Mouse (Mus musculus) liver, embryonic 12.5 days (tissue): ENCODE data around the gene Gm36210. TPM values are rescaled to one million over a fixed set of nuclear protein-coding genes. Genes with fewer than 3 reads are reported as not detected.
"Not testable (repeated sequence)": the region's sequence is repeated elsewhere in the genome, so short reads cannot be mapped to it uniquely, and the experiment has no call there.

Experiments
- ATAC-seq: fragments of 200-750 bp; cut with Nextera tagmentation; 2 replicates; pipeline ENCODE4 v1.8.0; 2017; ENCODE audit warnings: moderate number of reproducible peaks, mild to moderate bottlenecking, moderate library complexity
- H3K27ac ChIP-seq: fragments of 300-500 bp; sonication (generic); 2 replicates; pipeline ENCODE4 v1.5.1; 2016; ENCODE audit warnings: mild to moderate bottlenecking
- H3K27me3 ChIP-seq: fragments of 300-500 bp; sonication (generic); replicated peaks from 2 replicates; pipeline ENCODE4 v1.6.1; 2016; ENCODE audit warnings: mild to moderate bottlenecking, moderate library complexity
- H3K36me3 ChIP-seq: fragments of 300-500 bp; sonication (generic); 2 replicates; pipeline ENCODE4 v1.6.1; 2016; ENCODE audit warnings: mild to moderate bottlenecking, moderate library complexity
- H3K4me1 ChIP-seq: fragments of 300-500 bp; sonication (generic); 2 replicates; pipeline ENCODE4 v1.6.1; 2016
- H3K4me2 ChIP-seq: fragments of 300-500 bp; sonication (generic); 2 replicates; pipeline ENCODE4 v1.6.1; 2016; ENCODE audit warnings: mild to moderate bottlenecking, moderate library complexity
- H3K4me3 ChIP-seq: fragments of 300-500 bp; sonication (generic); 2 replicates; pipeline ENCODE4 v1.5.1; 2016; ENCODE audit warnings: mild to moderate bottlenecking, moderate library complexity
- H3K9ac ChIP-seq: fragments of 300-500 bp; sonication (generic); 2 replicates; pipeline ENCODE4 v1.6.1; 2016; ENCODE audit warnings: mild to moderate bottlenecking, moderate library complexity
- H3K9me3 ChIP-seq: fragments of 300-500 bp; sonication (generic); replicated peaks from 2 replicates; pipeline ENCODE4 v1.6.1; 2016; ENCODE audit warnings: mild to moderate bottlenecking, moderate library complexity
- WGBS: fragments of 180-500 bp; shearing (Covaris S2); methylation state at CpG from one replicate; pipeline ENCODE4 v1.1.7; 2016; ENCODE audit not compliant: insufficient replicate concordance; 5-methylcytosine and 5-hydroxymethylcytosine counted together
- polyA plus RNA-seq: library from polyadenylated mRNA; unstranded; fragments of >200 nt; fragmentation: Nextera tagmentation; extraction: Ambion mirVana; gene quantifications from 2 replicates; pipeline ENCODE4 v1.2.1, GENCODE M21; 2016

Gene Gm36210
- polyA plus RNA-seq, 1 experiment from 2014 or later: not detected

DNA sequence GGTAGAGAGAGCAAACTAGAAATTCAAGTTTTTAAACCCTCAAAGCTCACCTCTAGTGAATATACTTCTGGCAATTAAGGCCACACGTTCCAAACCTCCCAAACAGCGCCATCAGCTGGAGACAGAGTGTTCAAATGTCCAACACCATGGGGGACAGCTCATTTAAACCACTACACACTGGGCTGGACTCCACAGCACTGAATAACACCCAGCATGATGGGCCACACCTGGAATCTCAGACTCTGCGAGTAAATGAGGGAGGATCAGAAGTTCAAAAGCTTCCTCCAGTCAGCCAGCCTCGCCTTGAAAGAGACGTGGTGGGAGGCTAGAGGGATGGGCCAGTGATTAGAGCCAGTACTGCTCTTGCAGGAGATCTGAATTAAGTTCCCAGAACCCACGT is 36.2 kb downstream of the Gm36210 start, which contains the start of gene Isoc2b:
Gene Isoc2b, minus strand, starts transcription at position 126 of the 400 bp plus-strand sequence.
- no peak for ATAC-seq
- no peaks in the 10 kb centered on the region for H3K36me3 ChIP-seq
- H3K27me3 ChIP-seq: 0 out of 2 replicates have a peak, but pooled peaks cover 4% of the 10 kb centered on the region
- H3K4me3 ChIP-seq: no peak within 1 kb of the TSS
- 47% methylated on average over 6 of the region's 6 CpGs for WGBS
- no peak within 1 kb of the TSS for H3K9ac ChIP-seq
- H3K9me3 ChIP-seq: no peaks in the 10 kb centered on the region
- H3K4me1 ChIP-seq: peaks cover 23% of the 10 kb centered on the region
- no peak within 1 kb of the TSS for H3K27ac ChIP-seq
- no peak within 1 kb of the TSS for H3K4me2 ChIP-seq

DNA sequence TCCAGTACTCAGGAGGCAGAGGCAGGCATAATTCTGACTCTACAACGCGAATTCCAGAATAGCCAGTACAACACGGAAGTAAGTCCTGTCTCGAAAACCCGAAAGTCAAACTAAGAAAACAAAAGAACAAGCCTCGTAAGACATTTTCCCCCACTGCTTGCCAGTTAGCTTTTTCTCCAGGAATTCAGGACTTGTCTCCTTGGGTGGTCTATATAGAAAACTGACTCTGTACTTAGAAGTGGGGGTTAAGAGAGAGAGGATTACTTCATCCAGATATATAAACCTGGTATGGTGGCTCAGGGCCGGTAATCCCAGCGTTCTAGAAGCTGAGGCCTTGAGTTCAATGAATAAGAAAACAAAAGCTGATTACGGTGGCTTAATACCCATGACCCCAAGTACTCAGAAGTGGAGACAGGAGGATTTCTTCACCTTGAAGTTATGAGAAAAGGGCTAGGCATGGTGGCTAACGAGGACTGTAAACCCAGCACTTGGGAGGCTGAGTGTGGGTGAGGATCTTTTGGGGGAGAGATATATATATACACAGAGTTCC is 39.6 kb downstream of the Gm36210 start:
- Histone ChIP-seq H3K4me3 (peak overlapping the region; percentile 68), H3K9ac (peak overlapping the region; percentile 79), H3K27me3 (peaks cover 4% of the 10 kb centered on the region; the same call in 1 of the 2 replicates), H3K36me3 (no peaks in the 10 kb centered on the region), H3K4me1 (peaks cover 23% of the 10 kb centered on the region), H3K27ac (peak overlapping the region; percentile 66), H3K9me3 (no peaks in the 10 kb centered on the region), H3K4me2 (peak overlapping the region; percentile 81)
- no peak for ATAC-seq
- 44% methylated on average over 10 of the region's 10 CpGs for WGBS

DNA sequence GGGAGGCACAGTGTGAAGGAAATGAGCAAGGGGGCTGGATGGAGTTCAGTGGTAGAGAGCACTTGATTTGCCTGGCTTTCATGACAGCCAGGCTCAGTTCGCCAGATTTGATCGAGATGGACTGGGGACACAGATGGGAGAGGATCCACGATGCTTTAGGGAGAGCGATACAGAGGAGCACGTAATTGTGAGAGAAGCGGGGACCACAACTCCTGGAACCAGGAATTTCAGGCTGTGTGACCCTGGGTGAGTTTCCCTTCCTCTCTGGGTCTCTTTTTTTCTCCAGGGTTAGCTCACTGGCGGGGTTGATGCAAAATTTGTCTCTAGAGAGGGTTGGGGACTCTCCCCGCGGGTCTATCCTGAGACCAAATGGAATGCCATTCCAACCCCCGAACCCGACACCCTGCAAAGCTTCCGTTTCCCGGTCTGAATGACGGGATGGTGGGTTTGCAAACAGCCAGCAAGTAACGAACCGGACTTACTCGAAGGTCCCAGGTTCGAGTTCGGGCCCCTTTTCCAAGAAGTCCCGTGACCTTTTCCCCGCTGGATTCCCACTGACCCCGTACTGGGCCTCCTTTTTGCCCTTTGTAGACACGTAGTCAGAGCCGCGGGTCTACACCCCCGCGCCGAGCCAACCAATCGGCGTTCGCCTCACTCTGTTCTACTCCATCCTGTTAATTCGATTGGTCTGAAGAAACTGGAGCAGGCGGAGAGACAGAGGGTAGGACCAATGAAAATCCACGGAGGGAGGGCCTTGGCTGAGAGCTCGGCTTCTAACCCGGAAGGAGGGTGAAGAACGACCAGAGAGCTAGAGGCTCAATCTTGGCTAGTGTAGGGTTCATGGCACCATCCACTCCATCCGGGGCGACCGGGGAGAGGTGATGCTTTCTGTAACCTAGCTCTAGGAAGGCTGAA is 40.5 kb downstream of the Gm36210 start:
- Histone ChIP-seq H3K4me3 (peak overlapping the region; percentile 68), H3K4me2 (peak overlapping the region; percentile 81)
- WGBS: 4% methylated on average over 40 of the region's 40 CpGs

DNA sequence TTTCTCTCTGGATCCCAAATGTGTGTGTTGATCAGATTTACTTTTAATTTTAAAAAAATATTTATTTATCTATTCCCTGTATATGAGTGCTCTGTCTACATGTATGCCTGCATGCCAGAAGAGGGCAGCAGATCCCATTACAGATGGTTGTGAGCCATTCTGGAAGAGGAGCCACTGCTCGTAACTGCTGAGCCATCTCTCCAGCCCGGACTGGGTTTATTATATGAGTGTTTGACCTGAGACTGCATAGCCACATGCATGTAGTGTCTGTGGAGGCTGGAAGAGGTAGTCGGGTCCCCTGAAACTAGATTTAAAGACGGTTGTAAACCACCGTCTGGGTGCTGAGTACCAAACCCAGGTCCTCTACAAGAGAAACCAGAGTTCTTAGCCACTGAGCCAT is 41.2 kb downstream of the Gm36210 start:
- peaks cover 23% of the 10 kb centered on the region for H3K4me1 ChIP-seq
- 0 out of 2 replicates have a peak, but pooled peaks have one; percentile 17 for ATAC-seq
- no peaks in the 10 kb centered on the region for H3K36me3 ChIP-seq
- H3K4me2 ChIP-seq: peak overlapping the region; percentile 81
- H3K27ac ChIP-seq: no peak overlapping the region
- H3K27me3 ChIP-seq: peaks cover 6% of the 10 kb centered on the region; the same call in 1 of the 2 replicates
- 35% methylated on average over 5 of the region's 5 CpGs for WGBS
- peak overlapping the region; percentile 68 for H3K4me3 ChIP-seq
- peak overlapping the region; percentile 79 for H3K9ac ChIP-seq
- H3K9me3 ChIP-seq: no peaks in the 10 kb centered on the region

More for the DNA sequence above, 40.5 kb downstream of the Gm36210 start:
- H3K4me1 ChIP-seq: peaks cover 23% of the 10 kb centered on the region
- peak; percentile 100 for ATAC-seq
- H3K27me3 ChIP-seq: peaks cover 4% of the 10 kb centered on the region; the same call in 1 of the 2 replicates
- H3K9ac ChIP-seq: peak overlapping the region; percentile 79
- peak overlapping the region; percentile 66 for H3K27ac ChIP-seq
- H3K36me3 ChIP-seq: no peaks in the 10 kb centered on the region
- H3K9me3 ChIP-seq: no peaks in the 10 kb centered on the region

DNA sequence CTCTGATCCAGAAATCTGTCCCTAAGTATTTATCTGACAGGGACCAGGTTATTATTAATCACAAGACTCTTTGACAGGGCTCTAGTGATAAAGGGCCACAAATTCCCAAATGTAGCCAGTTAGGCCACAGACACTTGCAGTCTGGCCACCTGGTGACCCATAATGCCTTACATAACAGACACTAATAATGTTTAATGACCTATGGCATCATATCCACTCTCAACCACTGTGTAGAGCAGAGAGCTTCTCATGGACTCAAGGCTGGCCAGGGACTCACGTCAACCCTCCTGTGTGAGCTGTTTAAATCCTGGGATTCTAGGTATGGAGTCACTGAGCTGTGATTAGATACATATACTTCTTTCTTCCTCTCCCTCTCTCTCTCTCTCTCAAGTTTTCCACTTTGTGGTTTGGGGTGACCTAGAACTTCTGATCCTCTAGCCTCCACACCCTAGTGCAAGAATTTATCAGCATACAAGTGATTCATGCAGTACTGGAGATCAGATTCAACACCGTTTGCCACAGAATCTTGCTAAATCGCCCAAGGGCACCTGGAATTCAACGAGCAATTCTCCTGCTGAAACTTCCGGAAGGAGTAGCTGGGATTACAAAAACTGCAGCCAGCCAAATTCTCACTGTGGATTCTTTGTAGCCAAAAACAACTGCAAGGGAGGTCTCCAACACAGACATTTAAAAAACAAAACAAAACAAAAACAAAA is 42.0 kb downstream of the Gm36210 start:
- no peak overlapping the region for H3K4me3 ChIP-seq
- no peak overlapping the region for H3K9ac ChIP-seq
- no peaks in the 10 kb centered on the region for H3K36me3 ChIP-seq
- H3K27me3 ChIP-seq: peaks cover 14% of the 10 kb centered on the region; the same call in 1 of the 2 replicates
- no peak for ATAC-seq
- no peak overlapping the region for H3K4me2 ChIP-seq
- H3K27ac ChIP-seq: no peak overlapping the region
- no peaks in the 10 kb centered on the region for H3K9me3 ChIP-seq
- peaks cover 23% of the 10 kb centered on the region for H3K4me1 ChIP-seq
- WGBS: 75% methylated on average over 5 of the region's 5 CpGs

DNA sequence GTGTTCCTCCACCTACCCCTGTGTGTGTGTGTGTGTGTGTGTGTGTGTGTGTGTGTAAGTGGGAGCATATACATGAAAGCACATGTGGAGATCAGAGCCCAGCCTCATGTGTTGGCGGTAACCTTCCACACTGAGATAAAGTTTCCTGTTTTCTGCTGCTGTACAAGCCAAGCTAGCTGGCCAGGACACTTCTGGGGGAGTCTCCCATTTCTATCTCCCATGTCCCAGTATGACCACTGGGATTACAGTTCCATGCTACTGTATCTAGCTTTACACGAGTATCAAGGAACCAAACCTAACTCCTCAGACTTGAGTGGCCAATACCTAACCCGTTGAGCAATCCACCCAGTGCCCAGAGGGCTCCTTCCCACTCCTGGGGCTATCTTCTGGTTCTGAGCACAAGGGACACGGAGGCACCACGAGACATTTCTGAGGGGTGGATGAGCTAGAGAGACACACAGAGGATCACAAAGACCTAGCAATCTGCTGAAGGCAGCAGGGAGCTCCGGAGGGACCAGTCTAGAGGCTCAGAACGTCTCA is 42.7 kb downstream of the Gm36210 start:
- WGBS: 61% methylated on average over 7 of the region's 7 CpGs
- H3K27me3 ChIP-seq: peaks cover 12% of the 10 kb centered on the region; the same call in 1 of the 2 replicates
- no peak overlapping the region for H3K4me3 ChIP-seq
- H3K27ac ChIP-seq: no peak overlapping the region
- no peak overlapping the region for H3K4me2 ChIP-seq
- H3K4me1 ChIP-seq: peaks cover 23% of the 10 kb centered on the region
- H3K9ac ChIP-seq: no peak overlapping the region
- H3K36me3 ChIP-seq: no peaks in the 10 kb centered on the region
- ATAC-seq: no peak
- H3K9me3 ChIP-seq: no peaks in the 10 kb centered on the region

DNA sequence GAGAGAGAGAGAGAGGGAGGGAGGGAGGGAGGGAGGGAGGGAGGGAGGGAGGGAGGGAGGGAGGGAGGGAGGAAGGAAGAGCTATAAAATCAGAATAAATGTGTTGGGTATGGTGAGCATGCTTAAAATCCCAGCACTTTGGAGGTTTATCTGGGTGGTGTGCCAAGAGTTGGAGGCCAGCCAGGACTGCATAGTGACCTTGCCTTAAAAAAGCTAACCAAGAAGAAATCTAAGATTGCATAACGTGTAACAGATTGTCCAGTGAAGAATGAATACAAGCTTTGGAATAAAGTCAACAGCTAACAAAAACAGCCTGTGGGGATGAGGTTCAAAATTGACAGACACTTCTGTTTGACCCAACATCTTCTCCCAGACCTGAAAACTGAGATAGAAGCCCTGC is 43.3 kb downstream of the Gm36210 start:
- Histone ChIP-seq H3K9ac (no peak overlapping the region), H3K27me3 (peaks cover 14% of the 10 kb centered on the region; the same call in 1 of the 2 replicates), H3K4me2 (no peak overlapping the region), H3K27ac (no peak overlapping the region), H3K36me3 (no peaks in the 10 kb centered on the region), H3K4me3 (no peak overlapping the region), H3K4me1 (peaks cover 22% of the 10 kb centered on the region), H3K9me3 (no peaks in the 10 kb centered on the region)
- 35% methylated on average over 1 of the region's 1 CpGs for WGBS
- no peak for ATAC-seq

DNA sequence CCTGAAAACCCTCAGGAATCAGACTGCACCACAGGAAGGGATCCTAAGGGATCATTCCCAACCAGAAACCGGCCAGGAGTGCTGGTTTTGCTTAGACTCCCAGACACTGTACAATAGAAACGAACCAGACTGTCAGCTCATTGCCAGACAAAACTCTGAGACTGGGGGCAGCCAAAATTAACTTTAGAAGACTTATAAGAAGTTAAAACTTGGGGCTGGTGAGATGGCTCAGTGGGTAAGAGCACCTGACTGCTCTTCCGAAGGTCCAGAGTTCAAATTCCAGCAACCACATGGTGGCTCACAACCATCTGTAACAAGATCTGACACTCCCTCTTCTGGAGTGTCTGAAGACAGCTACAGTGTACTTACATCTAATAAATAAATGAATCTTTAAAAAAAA is 45.4 kb downstream of the Gm36210 start:
- H3K9ac ChIP-seq, H3K36me3 ChIP-seq, H3K4me3 ChIP-seq, H3K4me2 ChIP-seq, H3K4me1 ChIP-seq, H3K27ac ChIP-seq, ATAC-seq, H3K9me3 ChIP-seq: not testable (repeated sequence)
- peaks cover 29% of the 10 kb centered on the region for H3K27me3 ChIP-seq
- WGBS: 66% methylated on average over 3 of the region's 3 CpGs

DNA sequence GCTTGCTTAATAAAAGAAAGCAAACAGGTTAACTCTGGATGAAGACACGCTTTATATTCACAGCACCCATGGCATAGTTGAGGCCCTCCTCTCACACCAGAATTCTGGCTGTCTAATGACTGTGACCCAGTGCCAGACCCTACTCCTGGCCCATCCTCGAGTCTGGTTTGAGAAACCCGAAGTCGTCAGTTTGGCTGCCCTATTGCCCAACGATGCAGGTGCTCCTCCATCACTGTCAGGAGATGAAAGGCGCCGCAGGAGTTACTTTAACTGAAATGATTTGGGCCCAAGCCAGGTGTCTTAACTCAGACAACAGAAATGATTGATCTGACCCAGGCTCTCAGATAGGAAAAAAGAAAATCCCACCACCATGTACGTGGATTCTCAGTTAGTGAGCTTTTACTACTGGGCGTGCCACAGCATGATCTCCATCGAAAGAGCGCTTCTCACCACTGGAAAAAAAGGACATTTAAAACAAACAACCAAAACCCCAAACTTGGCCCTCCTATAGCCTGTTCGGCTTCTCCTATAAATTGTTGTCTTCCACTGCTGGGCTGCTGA is 46.8 kb downstream of the Gm36210 start:
- H3K9ac ChIP-seq: no peak overlapping the region
- no peak for ATAC-seq

DNA sequence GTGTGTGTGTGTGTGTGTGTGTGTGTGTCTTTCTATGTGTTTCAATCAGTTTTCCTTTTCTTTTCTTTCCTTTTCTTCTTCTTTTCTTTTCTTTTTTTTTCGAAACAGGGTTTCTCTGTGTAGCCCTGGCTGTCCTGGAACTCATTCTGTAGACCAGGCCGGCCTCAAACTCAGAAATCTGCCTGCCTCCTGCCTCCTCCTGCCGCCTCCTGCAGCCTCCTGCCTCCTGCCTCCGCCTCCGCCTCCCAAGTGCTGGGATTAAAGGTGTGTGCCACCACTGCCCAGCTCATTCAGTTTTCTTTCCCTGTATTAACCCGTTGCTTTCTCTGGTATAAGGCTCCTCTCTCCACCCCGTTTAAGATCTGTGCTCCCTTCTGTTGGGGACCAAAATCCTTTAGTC is 49.0 kb downstream of the Gm36210 start:
- Histone ChIP-seq H3K27ac (no peak overlapping the region), H3K9me3 (no peaks in the 10 kb centered on the region), H3K4me3 (no peak overlapping the region), H3K36me3 (no peaks in the 10 kb centered on the region), H3K9ac (no peak overlapping the region), H3K27me3 (peaks cover 29% of the 10 kb centered on the region), H3K4me1 (no peaks in the 10 kb centered on the region), H3K4me2 (no peak overlapping the region)
- no peak for ATAC-seq
- WGBS: 45% methylated on average over 6 of the region's 7 CpGs

More for the DNA sequence above, 46.8 kb downstream of the Gm36210 start:
- Histone ChIP-seq H3K4me2 (no peak overlapping the region), H3K4me1 (no peaks in the 10 kb centered on the region), H3K4me3 (no peak overlapping the region), H3K27ac (no peak overlapping the region), H3K27me3 (peaks cover 29% of the 10 kb centered on the region), H3K36me3 (no peaks in the 10 kb centered on the region), H3K9me3 (no peaks in the 10 kb centered on the region)
- 72% methylated on average over 12 of the region's 12 CpGs for WGBS

DNA sequence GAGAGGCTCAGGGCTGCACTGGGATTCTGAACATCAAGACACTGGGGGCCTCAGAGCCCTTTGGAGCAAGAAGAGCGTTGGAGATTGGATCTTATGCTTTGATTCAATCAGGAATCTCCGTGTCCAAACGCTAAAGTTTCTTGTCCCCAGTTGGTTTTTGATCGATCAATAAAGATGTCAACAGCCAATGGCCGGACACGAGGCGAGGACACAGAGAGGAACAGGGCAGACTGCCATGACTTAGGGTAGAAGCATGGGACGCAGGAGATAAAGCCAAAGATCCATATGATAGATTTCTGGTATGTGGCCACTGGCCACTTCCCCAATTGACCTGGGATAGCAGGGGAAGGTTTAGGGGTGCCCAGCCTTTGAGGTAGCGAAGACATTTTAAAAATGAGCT is 49.8 kb downstream of the Gm36210 start:
- Histone ChIP-seq H3K9ac (no peak overlapping the region), H3K27me3 (peaks cover 36% of the 10 kb centered on the region), H3K9me3 (no peaks in the 10 kb centered on the region), H3K4me2 (no peak overlapping the region), H3K4me1 (no peaks in the 10 kb centered on the region), H3K27ac (no peak overlapping the region), H3K36me3 (no peaks in the 10 kb centered on the region), H3K4me3 (no peak overlapping the region)
- ATAC-seq: no peak
- WGBS: 58% methylated on average over 9 of the region's 9 CpGs
